Mouse (Mus musculus) small intestine, adult 2 months (tissue): ENCODE measurements at regions not wholly inside any gene's neighbourhood (a gene's known extent, or its start where the extent isn't known, plus 50 kb on each side); places are given as distances from the start of the nearest gene placed in this dataset.

Source experiments
- CTCF ChIP-seq: fragments of 200-500 bp; IDR thresholded peaks from 2 replicates; pipeline ENCODE4 v1.5.1; 2012; ENCODE audit warnings: low read depth, mild to moderate bottlenecking, control low read depth, inconsistent platforms, low read length, moderate library complexity, mixed read lengths; ENCODE audit not compliant: insufficient replicate concordance, insufficient read length; ENCODE audit errors: extremely low read depth
- POLR2A ChIP-seq: fragments of 200-500 bp; IDR thresholded peaks from 2 replicates; pipeline ENCODE4 v1.6.1; 2012; ENCODE audit warnings: low read depth, mild to moderate bottlenecking, control low read depth, inconsistent platforms, low read length, moderate library complexity

DNA sequence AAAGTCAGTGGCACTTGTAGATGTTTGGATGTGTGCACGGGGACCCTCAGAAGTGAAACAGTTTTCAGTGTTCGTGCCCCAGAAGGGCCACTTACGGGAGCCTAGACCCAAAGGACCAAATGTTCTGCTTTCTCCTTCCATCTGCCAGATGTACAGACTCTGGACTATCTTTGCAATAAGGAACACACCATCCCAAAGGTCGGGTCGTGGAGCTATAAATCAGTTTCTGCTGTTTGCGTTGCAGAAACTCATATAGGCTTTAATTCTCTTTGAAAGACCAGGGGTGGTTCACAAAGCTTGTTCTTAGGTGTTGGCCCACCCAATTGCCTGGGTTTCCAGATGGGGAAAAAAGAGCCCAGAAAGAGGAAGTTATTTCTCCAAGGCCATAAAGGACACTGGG is 206.3 kb upstream of the Cdh5 start:
- TF ChIP-seq POLR2A (no peak), CTCF (no peak)
